Mouse (Mus musculus) olfactory bulb, adult 2 months (tissue): ENCODE results near the gene Homer2.

Experiments
- CTCF ChIP-seq: fragments of 200-500 bp; IDR thresholded peaks from 2 replicates; pipeline ENCODE4 v1.5.1; 2012; ENCODE audit warnings: low read depth, mild to moderate bottlenecking, low read length, moderate library complexity; ENCODE audit not compliant: insufficient read depth
- POLR2A ChIP-seq: fragments of 200-500 bp; IDR thresholded peaks from 2 replicates; pipeline ENCODE4 v1.6.1; 2012; ENCODE audit warnings: mild to moderate bottlenecking, low read depth, low read length, moderate library complexity; ENCODE audit not compliant: insufficient read depth

DNA sequence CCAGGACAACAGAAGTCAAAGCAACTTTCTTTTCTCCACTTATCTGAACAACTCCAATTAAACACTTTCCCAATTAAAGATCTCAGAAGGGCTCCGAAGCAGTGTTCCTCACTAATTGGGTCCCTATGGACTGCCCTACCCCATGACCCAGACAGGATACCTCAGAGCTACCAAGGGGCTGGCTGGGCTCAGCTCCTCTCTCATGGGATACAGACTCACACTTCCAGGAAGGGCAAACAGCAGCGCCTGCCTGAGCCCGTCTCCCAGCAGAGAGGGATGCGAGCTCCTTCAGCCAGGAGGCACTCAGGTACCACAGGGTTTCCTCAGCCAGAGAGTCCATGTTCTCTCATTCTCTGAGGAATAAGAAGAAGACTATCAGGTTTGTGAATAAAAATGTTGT lies 9.4 kb downstream of the Homer2 start:
- TF ChIP-seq CTCF (no peak), POLR2A (no peak)
